Mouse (Mus musculus) urinary bladder, adult 18-20 months (tissue): ENCODE results near the gene Frmd6.

Experiments
- DNase-seq, 2 experiments: peaks; one replicate each; pipeline ENCODE4 v3.0.0; 2022; ENCODE audit warnings: low spot score in 2 of 2, mixed read lengths in 2 of 2

The Frmd6 gene

GRCm38 (mm10) chr12:70897434-70897833, 72.1 kb downstream of the Frmd6 start:
- DNase-seq, result no peak

- DNase-seq, result no peak
These were observed 73.1 kb downstream of the Frmd6 start for GRCm38 (mm10) chr12:70898450-70898849.

- DNase-seq, result no peak
These were observed 79.2 kb downstream of the Frmd6 start for GRCm38 (mm10) chr12:70904471-70904870.

- peak in 1 of 2 experiments; percentile 44 for DNase-seq
These were observed 81.6 kb downstream of the Frmd6 start for GRCm38 (mm10) chr12:70906867-70907266.

GRCm38 (mm10) chr12:70907651-70908050, 82.3 kb downstream of the Frmd6 start:
- DNase-seq, result no peak

- no peak for DNase-seq
These were observed 82.8 kb downstream of the Frmd6 start for GRCm38 (mm10) chr12:70908076-70908475.

GRCm38 (mm10) chr12:70910241-70910720, 85.0 kb downstream of the Frmd6 start:
- peak; percentile 74 to 77 for DNase-seq

GRCm38 (mm10) chr12:70911029-70911428, 85.7 kb downstream of the Frmd6 start:
- DNase-seq, result peak; percentile 66 to 73

- no peak for DNase-seq
These were observed 86.5 kb downstream of the Frmd6 start for GRCm38 (mm10) chr12:70911676-70912379.

GRCm38 (mm10) chr12:70913429-70913828, 88.1 kb downstream of the Frmd6 start:
- DNase-seq, result peak; percentile 73 to 75

GRCm38 (mm10) chr12:70914387-70914786, 89.1 kb downstream of the Frmd6 start:
- DNase-seq, result no peak

GRCm38 (mm10) chr12:70929781-70930180, 104.5 kb downstream of the Frmd6 start:
- DNase-seq, result no peak

GRCm38 (mm10) chr12:70937150-70937549, 111.8 kb downstream of the Frmd6 start:
- no peak for DNase-seq

- peak; percentile 82 to 87 for DNase-seq
These were observed 112.5 kb downstream of the Frmd6 start, which contains the start of gene Actr10 for GRCm38 (mm10) chr12:70937571-70938384. TSS of gene Actr10 (plus strand) at chr12:70937857.

- DNase-seq, result no peak
These were observed 115.5 kb downstream of the Frmd6 start for GRCm38 (mm10) chr12:70940806-70941205.

GRCm38 (mm10) chr12:70944181-70944580, 118.9 kb downstream of the Frmd6 start:
- no peak for DNase-seq

- DNase-seq, result no peak
These were observed 121.4 kb downstream of the Frmd6 start for GRCm38 (mm10) chr12:70946585-70947256.
